Mouse (Mus musculus) G1E (cell line): ENCODE data around the gene Col13a1.

Experiments
- CTCF ChIP-seq: IDR thresholded peaks from 2 replicates; pipeline ENCODE4 v1.5.1; 2012; ENCODE audit warnings: low read depth, low read length, inconsistent platforms, mixed read lengths
- GATA1 ChIP-seq: IDR thresholded peaks from 2 replicates; pipeline ENCODE4 v1.6.1; 2012; ENCODE audit warnings: borderline replicate concordance, low read length, inconsistent platforms, mixed read lengths
- GATA2 ChIP-seq: IDR thresholded peaks from 2 replicates; pipeline ENCODE4 v1.6.1; 2012; ENCODE audit warnings: low read depth, low read length, inconsistent platforms, borderline replicate concordance
- POLR2AphosphoS5 ChIP-seq: IDR thresholded peaks from 2 replicates; pipeline ENCODE4 v1.6.1; 2012; ENCODE audit warnings: low read depth, low read length, inconsistent platforms; ENCODE audit not compliant: insufficient replicate concordance
- TAL1 ChIP-seq: conservative IDR thresholded peaks from 2 replicates; pipeline ENCODE4 v1.6.1; 2012; ENCODE audit warnings: low read depth, low read length, inconsistent platforms, mixed read lengths

DNA sequence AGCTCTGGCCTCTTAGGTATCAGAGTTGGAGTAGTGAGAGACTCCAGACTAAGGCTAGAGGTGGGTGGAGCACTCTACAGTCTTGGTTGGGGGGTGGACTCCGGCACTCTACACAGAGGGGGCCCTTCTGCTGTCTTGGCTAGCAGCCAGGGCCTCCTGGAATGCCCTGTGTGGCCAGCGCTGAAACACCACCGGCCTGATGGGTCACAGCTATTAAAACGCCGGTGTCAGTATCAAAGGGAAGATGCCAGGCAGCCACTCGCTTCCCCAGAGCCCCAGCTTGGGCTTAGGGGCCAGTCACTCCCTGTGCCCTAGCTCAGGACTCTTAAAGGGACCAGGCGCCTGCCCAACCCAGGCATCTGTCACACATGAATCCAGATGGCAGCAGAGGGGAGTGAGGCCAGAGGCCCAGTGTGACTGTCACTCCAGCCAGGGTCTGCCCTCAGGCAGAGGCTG lies 13.5 kb downstream of the Col13a1 start:
- TF ChIP-seq TAL1 (no peak), CTCF (no peak), GATA2 (no peak), GATA1 (no peak), POLR2AphosphoS5 (no peak)
